Mouse (Mus musculus): ENCODE data around the gene Nckipsd.

DNA sequence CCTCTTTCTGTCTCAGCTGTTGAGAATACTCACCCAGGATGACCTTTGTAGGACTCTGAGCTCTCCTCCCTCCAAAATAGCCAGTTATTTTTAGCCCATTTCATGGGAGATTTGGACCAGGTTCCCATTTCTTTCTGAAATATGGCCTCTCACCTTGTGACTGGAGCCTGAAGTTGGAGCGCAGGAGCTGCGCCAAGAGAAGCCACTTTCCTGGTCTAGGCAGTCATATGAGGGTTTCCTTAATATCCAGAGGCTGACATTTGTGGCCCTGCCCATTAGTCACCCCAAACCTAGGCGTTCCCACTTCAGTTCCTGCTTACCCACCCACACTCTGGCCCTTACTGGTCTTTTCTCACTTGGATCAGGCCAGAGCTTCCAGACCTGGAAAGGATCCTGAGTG, 44.8 kb downstream of the Nckipsd start, which contains the start of gene Slc26a6:
- TF ChIP-seq CTCF (IDR thresholded peaks at IDR 0.05; ENCODE audit: low read depth) = no peak
- TF ChIP-seq EP300 (IDR thresholded peaks at IDR 0.05; ENCODE audit: low read depth) = no peak
